Mouse (Mus musculus): ENCODE measurements at regions not wholly inside any gene's neighbourhood (a gene's known extent, or its start where the extent isn't known, plus 50 kb on each side); places are given as distances from the start of the nearest gene placed in this dataset.

GRCm38 (mm10) chr3:153776738-153777137 lies 51.8 kb upstream of the St6galnac3 start:
- no peak for DNase-seq (ENCODE audit: low spot score)

- no peak for DNase-seq (ENCODE audit: low spot score)
Observed at GRCm38 (mm10) chr3:153778386-153778785, 53.4 kb upstream of the St6galnac3 start.

GRCm38 (mm10) chr3:153782467-153782866 lies 57.5 kb upstream of the St6galnac3 start:
- peak; percentile 18 for DNase-seq (ENCODE audit: low spot score)

- no peak for DNase-seq (ENCODE audit: low spot score)
Observed at GRCm38 (mm10) chr3:153783294-153783741, 58.3 kb upstream of the St6galnac3 start.

GRCm38 (mm10) chr3:153783928-153784570 lies 59.1 kb upstream of the St6galnac3 start:
- no peak for DNase-seq (ENCODE audit: low spot score)

GRCm38 (mm10) chr3:153790455-153790856 lies 53.6 kb upstream of the Asb17 start:
- DNase-seq (ENCODE audit: low spot score), result no peak

- no peak for DNase-seq (ENCODE audit: low spot score)
Observed at GRCm38 (mm10) chr3:153790883-153791609, 53.0 kb upstream of the Asb17 start.

GRCm38 (mm10) chr3:153791610-153792363 lies 52.2 kb upstream of the Asb17 start:
- DNase-seq (ENCODE audit: low spot score), result no peak

- no peak for DNase-seq (ENCODE audit: low spot score)
Observed at GRCm38 (mm10) chr3:153792364-153792703, 51.7 kb upstream of the Asb17 start.

Data from embryo, embryonic 10 days (tissue).